Mouse (Mus musculus): ENCODE data around the gene Cpa5. TPM values are rescaled to one million over a fixed set of nuclear protein-coding genes. Genes with fewer than 3 reads are reported as not detected.
A peak's percentile ranks its signal among the peaks of the same experiment; 100 is the strongest.

The Cpa5 gene
- polyA plus RNA-seq (2012; rRNA removed): 76.6 and 89.5 TPM in 2 replicates

- no peak within 1 kb of the TSS for H3K27ac ChIP-seq (ENCODE audit: control insufficient read depth, insufficient read depth, low read depth, low read length)
- TF ChIP-seq POLR2A (IDR thresholded peaks at IDR 0.05; ENCODE audit: control insufficient read depth, low read depth, low read length): no peak
- TF ChIP-seq CTCF (IDR thresholded peaks at IDR 0.05; ENCODE audit: control insufficient read depth, insufficient read depth, insufficient replicate concordance, low read depth, low read length): no peak
- 0 out of 2 replicates have a peak, but pooled peaks cover 2% of the 10 kb centered on the region for H3K4me1 ChIP-seq (ENCODE audit: control insufficient read depth, insufficient read depth, low read length)
- H3K36me3 ChIP-seq (ENCODE audit: control insufficient read depth, insufficient read depth, low read length): no peaks in the 10 kb centered on the region
- H3K27me3 ChIP-seq (ENCODE audit: control insufficient read depth, insufficient read depth, low read length): no peaks in the 10 kb centered on the region
- peak within 1 kb of the TSS; percentile 71 for H3K4me3 ChIP-seq (ENCODE audit: control insufficient read depth, low read depth, low read length)
These were observed at the start of gene Cpa5 for GRCm38 (mm10) chr6:30610710-30611109. Gene Cpa5, plus strand, starts transcription at chr6:30611010.

- TF ChIP-seq POLR2A (IDR thresholded peaks at IDR 0.05; ENCODE audit: control insufficient read depth, low read depth, low read length): no peak
- no peak for TF ChIP-seq CTCF (IDR thresholded peaks at IDR 0.05; ENCODE audit: control insufficient read depth, insufficient read depth, insufficient replicate concordance, low read depth, low read length)
These were observed 48.7 kb upstream of the Cpa5 start for GRCm38 (mm10) chr6:30562132-30562531.

GRCm38 (mm10) chr6:30563575-30563974 lies 47.2 kb upstream of the Cpa5 start:
- no peak overlapping the region for H3K4me3 ChIP-seq (ENCODE audit: control insufficient read depth, low read depth, low read length)
- H3K27me3 ChIP-seq (ENCODE audit: control insufficient read depth, insufficient read depth, low read length): no peaks in the 10 kb centered on the region
- no peaks in the 10 kb centered on the region for H3K36me3 ChIP-seq (ENCODE audit: control insufficient read depth, insufficient read depth, low read length)
- no peaks in the 10 kb centered on the region for H3K4me1 ChIP-seq (ENCODE audit: control insufficient read depth, insufficient read depth, low read length)
- TF ChIP-seq POLR2A (IDR thresholded peaks at IDR 0.05; ENCODE audit: control insufficient read depth, low read depth, low read length) (no peak), CTCF (IDR thresholded peaks at IDR 0.05; ENCODE audit: control insufficient read depth, insufficient read depth, insufficient replicate concordance, low read depth, low read length) (no peak)
- no peak overlapping the region for H3K27ac ChIP-seq (ENCODE audit: control insufficient read depth, insufficient read depth, low read depth, low read length)

More at GRCm38 (mm10) chr6:30562132-30562531, 48.7 kb upstream of the Cpa5 start:
- H3K27me3 ChIP-seq (ENCODE audit: control insufficient read depth, insufficient read depth, low read length): no peaks in the 10 kb centered on the region
- H3K4me1 ChIP-seq (ENCODE audit: control insufficient read depth, insufficient read depth, low read length): no peaks in the 10 kb centered on the region
- H3K27ac ChIP-seq (ENCODE audit: control insufficient read depth, insufficient read depth, low read depth, low read length): no peak overlapping the region
- no peak overlapping the region for H3K4me3 ChIP-seq (ENCODE audit: control insufficient read depth, low read depth, low read length)
- no peaks in the 10 kb centered on the region for H3K36me3 ChIP-seq (ENCODE audit: control insufficient read depth, insufficient read depth, low read length)

GRCm38 (mm10) chr6:30564051-30564450 lies 46.8 kb upstream of the Cpa5 start:
- no peaks in the 10 kb centered on the region for H3K36me3 ChIP-seq (ENCODE audit: control insufficient read depth, insufficient read depth, low read length)

GRCm38 (mm10) chr6:30568069-30568468 lies 42.7 kb upstream of the Cpa5 start, which contains the start of gene Cpa4:
Gene Cpa4, plus strand, starts transcription at chr6:30568369.
- H3K4me3 ChIP-seq (ENCODE audit: control insufficient read depth, low read depth, low read length): no peak within 1 kb of the TSS
- H3K27me3 ChIP-seq (ENCODE audit: control insufficient read depth, insufficient read depth, low read length): no peaks in the 10 kb centered on the region
- H3K27ac ChIP-seq (ENCODE audit: control insufficient read depth, insufficient read depth, low read depth, low read length): no peak within 1 kb of the TSS
- H3K4me1 ChIP-seq (ENCODE audit: control insufficient read depth, insufficient read depth, low read length): peaks cover 6% of the 10 kb centered on the region
- TF ChIP-seq POLR2A (IDR thresholded peaks at IDR 0.05; ENCODE audit: control insufficient read depth, low read depth, low read length) (no peak), CTCF (IDR thresholded peaks at IDR 0.05; ENCODE audit: control insufficient read depth, insufficient read depth, insufficient replicate concordance, low read depth, low read length) (no peak)
- H3K36me3 ChIP-seq (ENCODE audit: control insufficient read depth, insufficient read depth, low read length): no peaks in the 10 kb centered on the region

More at GRCm38 (mm10) chr6:30564051-30564450, 46.8 kb upstream of the Cpa5 start:
- no peak for TF ChIP-seq POLR2A (IDR thresholded peaks at IDR 0.05; ENCODE audit: control insufficient read depth, low read depth, low read length)
- TF ChIP-seq CTCF (IDR thresholded peaks at IDR 0.05; ENCODE audit: control insufficient read depth, insufficient read depth, insufficient replicate concordance, low read depth, low read length): no peak
- no peak overlapping the region for H3K4me3 ChIP-seq (ENCODE audit: control insufficient read depth, low read depth, low read length)
- H3K27me3 ChIP-seq (ENCODE audit: control insufficient read depth, insufficient read depth, low read length): no peaks in the 10 kb centered on the region
- H3K4me1 ChIP-seq (ENCODE audit: control insufficient read depth, insufficient read depth, low read length): no peaks in the 10 kb centered on the region
- H3K27ac ChIP-seq (ENCODE audit: control insufficient read depth, insufficient read depth, low read depth, low read length): no peak overlapping the region

- Histone ChIP-seq H3K36me3 (ENCODE audit: control insufficient read depth, insufficient read depth, low read length) (no peaks in the 10 kb centered on the region), H3K4me3 (ENCODE audit: control insufficient read depth, low read depth, low read length) (no peak overlapping the region), H3K27ac (ENCODE audit: control insufficient read depth, insufficient read depth, low read depth, low read length) (no peak overlapping the region), H3K27me3 (ENCODE audit: control insufficient read depth, insufficient read depth, low read length) (no peaks in the 10 kb centered on the region), H3K4me1 (ENCODE audit: control insufficient read depth, insufficient read depth, low read length) (peaks cover 6% of the 10 kb centered on the region)
- TF ChIP-seq POLR2A (IDR thresholded peaks at IDR 0.05; ENCODE audit: control insufficient read depth, low read depth, low read length) (no peak), CTCF (IDR thresholded peaks at IDR 0.05; ENCODE audit: control insufficient read depth, insufficient read depth, insufficient replicate concordance, low read depth, low read length) (no peak)
These were observed 41.5 kb upstream of the Cpa5 start for GRCm38 (mm10) chr6:30569331-30569730.

GRCm38 (mm10) chr6:30570012-30570411 lies 40.8 kb upstream of the Cpa5 start:
- no peak overlapping the region for H3K4me3 ChIP-seq (ENCODE audit: control insufficient read depth, low read depth, low read length)
- H3K36me3 ChIP-seq (ENCODE audit: control insufficient read depth, insufficient read depth, low read length): no peaks in the 10 kb centered on the region
- H3K27ac ChIP-seq (ENCODE audit: control insufficient read depth, insufficient read depth, low read depth, low read length): no peak overlapping the region
- TF ChIP-seq POLR2A (IDR thresholded peaks at IDR 0.05; ENCODE audit: control insufficient read depth, low read depth, low read length) (no peak), CTCF (IDR thresholded peaks at IDR 0.05; ENCODE audit: control insufficient read depth, insufficient read depth, insufficient replicate concordance, low read depth, low read length) (no peak)
- peaks cover 6% of the 10 kb centered on the region for H3K4me1 ChIP-seq (ENCODE audit: control insufficient read depth, insufficient read depth, low read length)
- no peaks in the 10 kb centered on the region for H3K27me3 ChIP-seq (ENCODE audit: control insufficient read depth, insufficient read depth, low read length)
